Mouse (Mus musculus) G1E-ER4 (cell line): ENCODE results near the gene Tmtc4. TPM values are rescaled to one million over a fixed set of nuclear protein-coding genes. Genes with fewer than 3 reads are reported as not detected.

Experiments used
- GATA1 ChIP-seq: IDR thresholded peaks from one replicate; pipeline ENCODE4 v1.8.0; 2012; ENCODE audit warnings: low read length, inconsistent platforms
- polyA plus RNA-seq: library from polyadenylated mRNA; stranded (reverse); fragments of >175 nt; gene quantifications from 2 replicates; pipeline ENCODE4 v1.2.3, GENCODE M21; 2012

Tmtc4 gene
- polyA plus RNA-seq, 1 experiment = 1.7 TPM

- TF ChIP-seq GATA1 = no peak
Observed at GRCm38 (mm10) chr14:122875056-122875455, 108.8 kb downstream of the Tmtc4 start.

- TF ChIP-seq GATA1 = no peak
Observed at GRCm38 (mm10) chr14:122872612-122873011, 111.2 kb downstream of the Tmtc4 start.

DNA sequence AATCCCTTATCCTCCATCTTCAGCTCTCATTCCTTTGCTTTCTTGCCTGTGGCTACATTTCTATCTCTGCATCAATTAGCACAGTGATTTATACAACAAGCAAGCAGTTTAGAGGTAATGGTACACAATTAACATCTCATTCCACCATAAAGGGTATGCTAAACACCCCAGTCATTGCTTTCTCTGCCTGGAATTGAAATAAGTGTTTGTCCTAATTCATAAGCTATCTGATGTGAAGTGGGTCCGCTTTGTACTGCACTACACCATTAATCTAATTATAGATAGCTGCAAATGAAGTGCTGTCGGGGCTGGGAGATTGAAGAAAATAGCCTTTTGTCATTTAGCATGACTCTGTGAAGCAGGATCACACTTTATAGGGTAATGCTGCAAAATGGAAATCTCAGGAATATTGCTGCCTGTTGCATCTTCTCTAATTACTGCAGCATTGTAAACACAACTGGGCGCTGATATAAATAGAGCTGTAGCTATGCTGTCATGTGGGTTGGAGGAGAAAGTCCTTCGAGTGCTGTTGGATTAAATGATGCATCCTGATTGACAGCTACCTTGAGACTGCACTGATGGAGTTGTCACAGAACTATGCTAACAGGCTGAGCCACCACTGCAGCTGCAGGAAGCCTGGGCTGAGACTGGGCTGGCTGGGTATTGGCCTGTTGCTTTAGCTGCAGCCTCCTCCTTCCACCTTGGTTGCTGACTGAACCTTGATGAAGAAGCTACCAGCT lies 111.8 kb downstream of the Tmtc4 start:
- TF ChIP-seq GATA1 = no peak

GRCm38 (mm10) chr14:122869831-122870230 lies 114.0 kb downstream of the Tmtc4 start:
- TF ChIP-seq GATA1 = no peak

Other genes with a start within 250 kb of the Tmtc4 start
- 30.5 and 32.2 TPM in 2 replicates for gene Ggact, start 70.3 kb downstream of the Tmtc4 start, polyA plus RNA-seq